Mouse (Mus musculus): ENCODE results near the gene Gm32742. TPM values are rescaled to one million over a fixed set of nuclear protein-coding genes. Genes with fewer than 3 reads are reported as not detected.

Gene Gm32742
- polyA plus RNA-seq, 1 experiment, result not detected

DNA sequence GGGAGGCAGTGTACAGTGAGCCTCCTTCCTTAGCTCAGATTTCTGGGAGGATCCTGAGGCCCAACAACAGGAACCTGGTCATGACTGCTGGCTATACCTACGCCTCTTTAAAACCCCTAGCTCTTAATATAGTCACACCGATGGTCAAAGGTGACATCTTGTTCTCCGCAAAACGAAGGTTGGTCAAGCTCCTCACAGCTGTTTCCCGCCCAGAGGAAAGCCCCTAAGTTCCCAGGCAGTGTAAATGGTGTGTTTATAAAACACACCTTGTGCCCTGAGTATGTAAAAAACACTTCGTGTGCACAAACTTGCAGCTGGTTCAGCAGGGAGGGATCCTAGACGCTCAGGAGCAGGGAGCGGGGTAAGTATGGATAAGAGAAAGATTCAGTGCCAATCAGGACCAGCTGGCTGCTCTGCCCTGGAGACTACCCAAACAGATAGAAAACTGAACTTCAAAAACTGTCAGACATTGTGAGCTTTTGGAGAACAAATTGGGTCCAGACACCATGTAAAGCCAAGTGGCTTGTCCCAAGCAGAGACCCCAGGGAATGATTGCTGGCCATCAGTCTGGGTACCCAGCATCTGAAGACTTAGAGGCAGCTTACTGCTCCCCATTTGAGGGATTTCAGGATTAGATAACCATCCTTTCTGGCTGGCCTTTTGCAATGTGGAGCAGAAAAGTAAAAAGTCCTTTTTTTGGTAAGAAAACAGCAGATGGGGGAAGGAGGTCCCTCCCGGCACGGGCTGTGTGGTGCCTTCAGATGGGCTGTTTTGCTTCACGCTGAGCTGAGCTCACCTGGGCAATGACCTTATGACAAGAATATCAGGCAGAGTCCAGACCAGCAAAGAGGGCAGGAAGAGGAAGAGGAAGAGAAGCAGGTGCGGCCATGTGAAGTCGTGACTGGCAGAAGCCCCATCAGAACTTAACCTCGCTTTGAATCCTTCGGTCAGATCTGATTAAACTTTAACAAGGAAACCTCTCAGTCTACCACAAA, 17.7 kb upstream of the Gm32742 start:
- H3K36me3 ChIP-seq (ENCODE audit: control insufficient read depth), result no peaks in the 10 kb centered on the region
- no peak for TF ChIP-seq GATA1 (IDR thresholded peaks at IDR 0.05; ENCODE audit: low read length)
- TF ChIP-seq TAL1 (IDR thresholded peaks at IDR 0.05; ENCODE audit: low read length), result no peak

DNA sequence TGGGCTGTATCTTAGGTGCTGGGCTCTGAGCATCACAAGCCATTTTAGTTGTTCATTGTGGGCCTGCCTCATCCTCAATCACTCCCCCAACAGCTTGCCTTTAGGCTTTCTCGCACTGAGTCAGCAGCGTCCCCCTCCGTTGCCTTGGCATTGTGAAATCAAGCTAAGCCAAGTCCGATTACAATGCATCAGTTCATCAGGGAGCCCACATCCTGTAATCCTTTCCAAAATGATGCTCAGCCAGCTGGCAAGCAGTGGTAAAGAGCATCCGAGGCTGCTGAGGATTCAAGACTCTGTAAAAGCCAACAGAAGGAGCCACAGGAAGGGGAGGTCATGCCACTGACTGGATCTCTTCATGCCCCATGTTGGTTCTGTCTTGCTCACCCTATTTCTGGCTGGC, 15.3 kb upstream of the Gm32742 start:
- TF ChIP-seq GATA1 (IDR thresholded peaks at IDR 0.05; ENCODE audit: low read length) (no peak), TAL1 (IDR thresholded peaks at IDR 0.05; ENCODE audit: low read length) (no peak)
- Histone ChIP-seq H3K4me3 (replicated peaks) (no peak overlapping the region), H3K9me3 (ENCODE audit: control insufficient read depth, low read length) (no peaks in the 10 kb centered on the region), H3K27me3 (ENCODE audit: control insufficient read depth) (no peaks in the 10 kb centered on the region), H3K4me1 (ENCODE audit: control insufficient read depth) (no peaks in the 10 kb centered on the region), H3K36me3 (ENCODE audit: control insufficient read depth) (no peaks in the 10 kb centered on the region)

More for the DNA sequence above, 17.7 kb upstream of the Gm32742 start:
- no peak overlapping the region for H3K4me3 ChIP-seq (replicated peaks)
- H3K27me3 ChIP-seq (ENCODE audit: control insufficient read depth), result no peaks in the 10 kb centered on the region
- no peaks in the 10 kb centered on the region for H3K4me1 ChIP-seq (ENCODE audit: control insufficient read depth)
- H3K9me3 ChIP-seq (ENCODE audit: control insufficient read depth, low read length), result no peaks in the 10 kb centered on the region

DNA sequence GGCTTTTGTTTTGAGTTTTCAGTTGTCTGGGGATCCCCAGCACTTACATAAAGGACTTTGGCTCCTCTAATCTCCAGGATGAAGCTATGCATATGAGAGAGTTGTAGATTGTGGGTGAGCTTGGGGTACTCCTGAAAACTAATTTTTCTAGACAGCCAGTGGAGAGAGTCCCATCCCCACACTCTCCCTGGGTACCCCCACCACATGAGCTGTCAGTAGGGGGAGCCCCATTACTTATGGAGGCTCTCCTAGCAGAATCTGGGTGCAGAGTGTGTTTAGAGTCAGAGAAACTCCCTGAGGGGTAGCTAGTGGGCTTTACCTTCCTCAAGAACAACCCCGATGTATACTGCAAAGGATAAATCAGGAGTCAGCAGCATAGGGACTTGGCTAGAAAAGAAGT, 13.0 kb upstream of the Gm32742 start:
- Histone ChIP-seq H3K9me3 (ENCODE audit: control insufficient read depth, low read length) (no peaks in the 10 kb centered on the region), H3K4me3 (replicated peaks) (no peak overlapping the region), H3K36me3 (ENCODE audit: control insufficient read depth) (no peaks in the 10 kb centered on the region), H3K4me1 (ENCODE audit: control insufficient read depth) (no peaks in the 10 kb centered on the region), H3K27me3 (ENCODE audit: control insufficient read depth) (no peaks in the 10 kb centered on the region)
- TF ChIP-seq TAL1 (IDR thresholded peaks at IDR 0.05; ENCODE audit: low read length) (no peak), GATA1 (IDR thresholded peaks at IDR 0.05; ENCODE audit: low read length) (no peak)

DNA sequence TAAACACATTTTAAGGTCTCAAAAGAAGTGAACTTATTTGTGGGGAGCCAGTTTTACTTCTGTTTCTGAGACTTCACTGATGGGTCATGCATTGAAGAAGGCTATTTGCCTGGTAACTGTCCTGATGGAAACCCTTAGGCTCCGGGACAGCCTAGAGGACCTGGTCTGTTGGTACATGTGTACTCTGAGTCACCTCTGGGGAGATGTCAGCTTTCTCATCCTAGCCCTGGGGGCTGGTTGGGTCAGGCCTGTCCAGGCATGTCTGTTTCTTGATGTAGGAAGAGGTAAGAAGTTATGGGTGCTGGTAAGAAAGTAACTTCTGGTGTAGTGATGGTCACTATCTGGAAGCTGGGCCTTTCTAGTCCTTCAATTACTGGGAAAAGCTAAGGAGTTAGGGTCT, 10.4 kb upstream of the Gm32742 start:
- Histone ChIP-seq H3K4me1 (ENCODE audit: control insufficient read depth) (no peaks in the 10 kb centered on the region), H3K36me3 (ENCODE audit: control insufficient read depth) (no peaks in the 10 kb centered on the region), H3K4me3 (replicated peaks) (no peak overlapping the region), H3K27me3 (ENCODE audit: control insufficient read depth) (no peaks in the 10 kb centered on the region), H3K9me3 (ENCODE audit: control insufficient read depth, low read length) (no peaks in the 10 kb centered on the region)
- TF ChIP-seq GATA1 (IDR thresholded peaks at IDR 0.05; ENCODE audit: low read length) (no peak), TAL1 (IDR thresholded peaks at IDR 0.05; ENCODE audit: low read length) (no peak)

DNA sequence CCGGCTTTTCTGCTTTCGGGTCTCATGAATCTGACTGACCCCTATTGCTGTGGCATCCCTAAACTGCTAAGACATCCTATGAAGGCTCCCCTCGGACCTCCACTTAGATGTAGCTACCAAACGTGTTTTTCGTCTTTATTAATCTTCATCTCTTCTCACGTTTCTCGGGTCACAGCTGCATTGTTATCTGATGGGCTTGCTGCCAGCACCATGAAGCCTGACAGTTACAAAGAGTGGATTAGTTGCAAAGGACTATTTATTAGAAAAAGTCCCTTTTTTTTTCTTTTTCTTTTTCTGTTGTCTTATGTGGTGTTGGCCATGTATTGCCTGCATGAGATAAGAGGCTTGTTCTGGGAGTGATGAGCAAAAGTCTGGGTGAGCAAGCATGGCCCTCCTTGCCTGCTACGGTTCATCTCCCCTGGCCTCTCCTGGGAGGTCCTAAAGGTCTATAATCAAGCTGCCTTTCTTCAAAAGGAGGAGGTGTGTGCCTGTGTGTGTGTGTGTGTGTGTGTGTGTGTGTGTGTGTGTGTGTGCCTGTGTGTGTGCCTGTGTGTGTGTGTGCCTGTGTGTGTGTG, 9.7 kb upstream of the Gm32742 start:
- Histone ChIP-seq H3K36me3 (ENCODE audit: control insufficient read depth) (no peaks in the 10 kb centered on the region), H3K4me3 (replicated peaks) (no peak overlapping the region), H3K27me3 (ENCODE audit: control insufficient read depth) (no peaks in the 10 kb centered on the region), H3K4me1 (ENCODE audit: control insufficient read depth) (no peaks in the 10 kb centered on the region), H3K9me3 (ENCODE audit: control insufficient read depth, low read length) (no peaks in the 10 kb centered on the region)
- TF ChIP-seq GATA1 (IDR thresholded peaks at IDR 0.05; ENCODE audit: low read length) (no peak), TAL1 (IDR thresholded peaks at IDR 0.05; ENCODE audit: low read length) (no peak)

DNA sequence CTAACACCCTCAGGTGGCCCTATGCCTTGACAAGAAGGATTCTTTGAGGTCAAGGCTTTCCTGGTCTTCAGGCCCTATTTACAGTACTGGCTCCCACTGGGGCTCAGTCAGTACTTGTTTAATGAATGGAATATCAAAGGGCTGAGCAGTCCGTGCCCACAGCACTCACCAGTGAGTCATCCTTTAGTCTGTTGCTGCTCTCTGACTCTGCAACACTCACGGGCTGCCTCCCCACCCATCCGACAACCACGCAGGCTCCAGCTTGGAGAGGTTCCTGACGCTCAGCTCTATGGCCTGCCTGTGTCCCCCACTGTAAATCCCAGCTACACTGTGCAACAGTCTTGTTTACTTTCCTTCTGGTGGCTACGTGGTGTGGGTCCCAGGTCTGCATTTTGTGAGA, 5.0 kb upstream of the Gm32742 start:
- Histone ChIP-seq H3K27me3 (ENCODE audit: control insufficient read depth) (no peaks in the 10 kb centered on the region), H3K4me3 (replicated peaks) (no peak overlapping the region), H3K36me3 (ENCODE audit: control insufficient read depth) (no peaks in the 10 kb centered on the region), H3K9me3 (ENCODE audit: control insufficient read depth, low read length) (no peaks in the 10 kb centered on the region), H3K4me1 (ENCODE audit: control insufficient read depth) (no peaks in the 10 kb centered on the region)
- TF ChIP-seq TAL1 (IDR thresholded peaks at IDR 0.05; ENCODE audit: low read length) (no peak), GATA1 (IDR thresholded peaks at IDR 0.05; ENCODE audit: low read length) (no peak)

DNA sequence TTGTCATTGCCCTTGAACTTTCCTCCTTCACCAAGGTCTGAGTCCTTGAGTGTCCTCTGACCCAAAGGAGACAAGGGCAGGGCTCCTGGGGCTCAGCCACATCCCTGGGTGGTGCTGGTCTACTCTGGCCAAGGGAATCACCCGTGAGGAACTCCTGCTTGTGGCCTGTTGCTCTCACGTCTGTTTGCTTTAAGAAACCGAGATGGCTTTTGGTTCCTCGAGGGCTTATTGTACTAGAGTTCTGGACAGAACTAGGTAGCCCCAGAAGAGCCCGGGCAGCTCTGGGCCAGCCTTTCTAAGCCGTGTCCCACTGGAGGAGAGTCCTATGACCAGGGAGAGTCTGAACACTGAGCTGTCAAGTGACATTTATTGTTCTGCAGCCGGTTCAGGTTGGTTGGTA, 3.8 kb upstream of the Gm32742 start:
- Histone ChIP-seq H3K4me3 (replicated peaks) (no peak overlapping the region), H3K27me3 (ENCODE audit: control insufficient read depth) (no peaks in the 10 kb centered on the region), H3K9me3 (ENCODE audit: control insufficient read depth, low read length) (no peaks in the 10 kb centered on the region), H3K4me1 (ENCODE audit: control insufficient read depth) (no peaks in the 10 kb centered on the region), H3K36me3 (ENCODE audit: control insufficient read depth) (no peaks in the 10 kb centered on the region)
- TF ChIP-seq GATA1 (IDR thresholded peaks at IDR 0.05; ENCODE audit: low read length), result no peak
- TF ChIP-seq TAL1 (IDR thresholded peaks at IDR 0.05; ENCODE audit: low read length), result no peak

DNA sequence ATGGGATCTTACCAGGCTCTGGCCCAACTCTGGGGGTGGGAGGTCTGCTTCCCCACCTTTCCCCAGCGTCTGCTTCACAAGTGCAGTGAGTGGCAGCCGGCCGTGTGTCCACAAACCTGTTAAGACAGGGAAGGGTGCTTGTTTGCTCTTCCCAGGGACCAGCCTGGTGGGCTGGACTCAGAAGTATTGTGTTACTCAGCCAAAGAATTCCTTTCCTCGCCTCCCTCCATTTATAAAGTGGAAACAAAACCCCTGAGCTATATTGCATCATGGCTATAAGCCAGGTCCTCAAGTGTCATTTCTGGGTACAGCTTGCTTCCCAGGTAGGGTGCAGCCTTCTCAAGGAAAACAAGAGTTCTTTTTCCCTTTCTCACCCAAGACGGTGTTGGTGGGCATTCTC, 3.4 kb upstream of the Gm32742 start:
- Histone ChIP-seq H3K4me3 (replicated peaks) (no peak overlapping the region), H3K27me3 (ENCODE audit: control insufficient read depth) (no peaks in the 10 kb centered on the region)

DNA sequence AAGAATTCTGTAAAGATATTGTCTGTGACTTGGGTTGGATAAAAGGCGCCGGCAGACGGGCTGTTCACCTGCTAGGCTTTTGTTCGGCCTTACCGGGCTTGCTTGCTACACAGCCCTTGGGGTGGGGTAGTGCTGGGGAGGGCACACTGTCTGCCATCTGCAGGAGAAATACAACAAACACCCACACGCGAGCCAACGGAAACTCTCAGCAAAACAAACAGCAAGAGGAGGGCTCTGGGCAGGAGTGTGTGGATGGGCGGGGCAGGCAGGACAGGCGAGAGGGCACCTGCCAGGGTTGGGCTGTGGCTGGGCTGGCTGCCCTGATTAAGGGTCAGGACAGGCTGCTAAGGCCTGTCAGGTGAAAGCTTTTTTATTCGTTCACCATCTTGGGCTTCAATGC, 2.6 kb upstream of the Gm32742 start:
- TF ChIP-seq TAL1 (IDR thresholded peaks at IDR 0.05; ENCODE audit: low read length), result no peak
- no peak for TF ChIP-seq GATA1 (IDR thresholded peaks at IDR 0.05; ENCODE audit: low read length)
- H3K27me3 ChIP-seq (ENCODE audit: control insufficient read depth), result no peaks in the 10 kb centered on the region
- H3K4me1 ChIP-seq (ENCODE audit: control insufficient read depth), result no peaks in the 10 kb centered on the region
- no peak overlapping the region for H3K4me3 ChIP-seq (replicated peaks)
- H3K9me3 ChIP-seq (ENCODE audit: control insufficient read depth, low read length), result no peaks in the 10 kb centered on the region
- no peaks in the 10 kb centered on the region for H3K36me3 ChIP-seq (ENCODE audit: control insufficient read depth)

More for the DNA sequence above, 3.4 kb upstream of the Gm32742 start:
- H3K4me1 ChIP-seq (ENCODE audit: control insufficient read depth), result no peaks in the 10 kb centered on the region
- H3K36me3 ChIP-seq (ENCODE audit: control insufficient read depth), result no peaks in the 10 kb centered on the region
- TF ChIP-seq TAL1 (IDR thresholded peaks at IDR 0.05; ENCODE audit: low read length) (no peak), GATA1 (IDR thresholded peaks at IDR 0.05; ENCODE audit: low read length) (no peak)
- H3K9me3 ChIP-seq (ENCODE audit: control insufficient read depth, low read length), result no peaks in the 10 kb centered on the region

Measured in erythroblast, embryonic 14.5 days (primary cell).